Mouse (Mus musculus) heart, adult 8-10 months (tissue): ENCODE measurements around the gene Icam5. TPM values are rescaled to one million over a fixed set of nuclear protein-coding genes. Genes with fewer than 3 reads are reported as not detected.
"Not testable (repeated sequence)": the region's sequence is repeated elsewhere in the genome, so short reads cannot be mapped to it uniquely, and the experiment has no call there.

ENCODE experiments used
- DNase-seq: peaks from one replicate; pipeline ENCODE4 v3.0.0; 2022; ENCODE audit warnings: low spot score
- total RNA-seq, 4 experiments: library from RNA; stranded (reverse); gene quantifications; 2 replicates each; pipeline ENCODE4 v1.2.4; 2022

Icam5 gene
- under 1 TPM in 1 of 4 experiments, not detected in 3; 0.12 TPM for total RNA-seq

DNA sequence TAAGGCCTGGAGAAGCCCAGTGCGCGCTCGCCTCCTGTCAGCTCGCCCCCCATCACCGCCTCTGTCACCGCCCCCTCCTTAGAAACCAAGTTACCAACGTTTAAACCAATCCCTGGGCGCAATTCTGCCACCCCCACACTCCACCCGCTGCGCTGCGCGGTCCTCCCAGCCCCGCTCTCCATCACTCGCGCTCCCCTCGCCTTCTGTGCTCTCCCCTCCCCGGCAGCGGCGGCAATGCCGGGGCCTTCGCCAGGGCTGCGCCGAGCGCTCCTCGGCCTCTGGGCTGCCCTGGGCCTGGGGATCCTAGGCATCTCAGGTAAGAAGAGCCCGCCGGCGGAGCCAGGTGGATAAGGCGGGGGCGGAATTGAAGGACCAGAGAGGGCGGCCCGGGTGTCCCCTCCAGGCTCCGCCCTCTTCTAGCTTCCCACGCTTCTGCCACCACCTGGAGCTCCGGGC lies at the start of gene Icam5:
Gene Icam5 (plus strand): TSS at position 178 of the 456 bp plus-strand sequence.
- DNase-seq: no peak

DNA sequence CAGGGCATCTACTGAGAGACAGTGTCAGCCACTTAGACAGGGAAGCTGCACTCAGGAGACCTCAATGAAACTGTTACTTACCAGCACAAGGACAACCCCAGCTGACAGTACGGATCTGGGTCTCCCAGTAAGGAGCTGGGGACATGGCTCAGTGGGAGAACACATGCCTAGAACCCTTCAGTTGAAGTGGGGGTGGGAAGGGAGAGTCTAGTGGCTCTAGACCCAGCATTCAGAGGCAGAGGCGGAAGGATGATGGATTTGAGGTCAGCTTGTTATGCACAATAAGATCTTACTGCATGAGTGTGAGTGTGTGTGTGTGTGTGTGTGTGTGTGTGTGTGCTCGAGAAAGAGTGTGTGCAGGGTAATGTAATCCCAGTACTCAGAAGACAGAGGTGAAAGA lies 49.7 kb upstream of the Icam5 start:
- no peak for DNase-seq

DNA sequence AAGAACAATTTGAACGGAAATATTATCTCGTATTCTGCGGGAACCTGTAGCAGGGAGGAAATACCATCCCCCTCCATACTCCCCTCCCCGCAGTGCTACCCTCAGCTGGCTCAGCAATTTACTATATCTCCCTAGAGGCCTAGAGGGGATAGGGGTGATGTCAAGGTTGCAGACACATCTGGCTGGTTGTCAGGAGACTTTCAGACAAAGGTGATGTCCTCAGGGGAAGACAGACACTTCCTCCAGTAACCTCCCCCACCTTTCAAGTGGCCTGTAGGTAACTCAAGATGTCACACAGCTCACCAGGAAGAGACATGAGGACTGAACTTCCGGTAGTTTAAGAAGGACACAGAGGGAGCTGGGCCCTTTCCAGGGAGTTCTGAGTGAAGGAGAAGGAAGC lies 48.7 kb upstream of the Icam5 start:
- DNase-seq: no peak

DNA sequence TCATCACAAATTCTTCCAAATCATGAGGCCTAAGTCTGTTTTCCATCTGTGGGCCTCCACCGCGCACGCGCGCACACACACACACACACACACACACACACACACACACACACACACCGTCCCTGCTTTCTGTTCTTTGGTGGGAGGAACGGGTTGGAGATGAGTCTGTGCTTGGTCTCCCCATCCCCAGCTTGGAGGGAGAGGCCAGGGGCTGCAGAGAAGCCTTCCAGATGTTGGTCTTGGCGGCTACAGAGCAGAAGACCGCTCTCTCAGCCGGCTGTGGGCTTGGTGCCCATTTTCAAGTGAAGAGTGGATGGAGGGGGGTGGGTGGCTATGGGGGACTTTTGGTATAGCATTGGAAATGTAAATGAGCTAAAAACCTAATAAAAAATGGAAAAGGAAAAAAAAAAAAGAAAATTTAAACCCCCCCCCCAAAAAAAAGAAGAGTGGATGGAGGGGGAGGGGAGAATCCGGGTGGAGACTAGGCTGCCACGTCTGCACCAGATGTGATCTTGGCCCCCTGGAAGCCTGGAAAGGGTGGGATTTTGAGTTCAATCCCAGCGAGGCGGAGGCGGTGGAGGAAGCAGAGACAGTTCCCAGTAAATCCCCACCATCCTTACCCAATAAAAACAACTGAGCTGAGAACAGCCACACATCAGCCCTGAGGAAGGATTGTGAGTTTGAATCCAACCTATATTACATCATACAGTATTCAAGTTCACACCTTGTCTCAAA lies 44.8 kb upstream of the Icam5 start:
- DNase-seq: no peak

DNA sequence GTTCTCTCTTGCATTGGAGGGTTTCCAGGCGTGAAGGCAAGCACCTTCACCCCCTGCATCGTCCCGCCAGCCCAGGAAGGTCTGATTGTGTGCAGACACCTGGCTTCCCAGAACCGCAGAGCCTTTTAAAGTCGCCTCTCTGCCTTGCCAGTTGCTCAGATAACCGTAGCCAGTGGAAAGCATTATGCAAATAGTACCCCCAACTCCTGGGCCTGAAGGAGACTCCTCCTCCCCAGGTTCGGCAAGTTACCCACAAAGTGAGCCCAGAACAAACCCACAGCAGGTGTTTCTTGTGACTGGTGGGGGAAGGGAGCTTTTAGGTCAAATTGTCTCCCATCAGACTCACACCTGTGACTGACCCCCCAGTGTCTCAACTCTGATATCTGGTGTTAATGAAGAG lies 43.9 kb upstream of the Icam5 start:
- DNase-seq: no peak

DNA sequence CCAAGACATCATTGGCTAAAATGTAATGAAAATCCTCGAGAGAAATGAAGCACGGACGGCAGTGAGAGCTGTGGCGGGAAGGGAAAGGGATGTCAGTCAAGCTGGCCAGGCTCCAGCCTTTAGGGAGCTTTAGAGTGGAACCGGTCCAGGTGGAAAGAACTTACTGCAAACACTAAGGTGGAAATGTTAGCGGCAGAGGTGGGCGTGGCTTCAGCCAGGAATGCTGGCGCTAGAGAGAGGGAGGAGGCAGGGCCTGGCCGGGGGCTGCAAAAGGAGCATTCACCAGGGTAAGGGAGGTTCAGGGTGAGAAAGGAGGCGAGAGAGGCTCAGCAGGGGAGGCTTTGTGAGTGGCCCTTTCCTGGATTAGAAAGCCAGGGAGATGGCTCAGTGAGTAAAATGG lies 41.0 kb upstream of the Icam5 start:
- DNase-seq: no peak

DNA sequence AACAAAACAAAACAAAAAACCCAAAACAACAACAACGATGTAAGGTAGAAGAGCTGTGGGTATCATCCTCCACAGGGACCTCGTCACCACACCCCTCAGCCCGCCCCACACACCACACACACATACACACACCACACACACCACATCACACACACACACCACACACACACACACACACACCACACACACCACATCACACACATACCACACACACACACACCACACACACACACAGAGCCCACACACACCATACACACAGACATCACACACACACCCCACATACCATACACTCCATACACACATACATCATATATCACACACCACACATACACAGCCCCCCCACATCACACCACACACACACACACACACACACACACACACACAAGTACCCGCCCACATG lies 40.3 kb upstream of the Icam5 start:
- no peak for DNase-seq

DNA sequence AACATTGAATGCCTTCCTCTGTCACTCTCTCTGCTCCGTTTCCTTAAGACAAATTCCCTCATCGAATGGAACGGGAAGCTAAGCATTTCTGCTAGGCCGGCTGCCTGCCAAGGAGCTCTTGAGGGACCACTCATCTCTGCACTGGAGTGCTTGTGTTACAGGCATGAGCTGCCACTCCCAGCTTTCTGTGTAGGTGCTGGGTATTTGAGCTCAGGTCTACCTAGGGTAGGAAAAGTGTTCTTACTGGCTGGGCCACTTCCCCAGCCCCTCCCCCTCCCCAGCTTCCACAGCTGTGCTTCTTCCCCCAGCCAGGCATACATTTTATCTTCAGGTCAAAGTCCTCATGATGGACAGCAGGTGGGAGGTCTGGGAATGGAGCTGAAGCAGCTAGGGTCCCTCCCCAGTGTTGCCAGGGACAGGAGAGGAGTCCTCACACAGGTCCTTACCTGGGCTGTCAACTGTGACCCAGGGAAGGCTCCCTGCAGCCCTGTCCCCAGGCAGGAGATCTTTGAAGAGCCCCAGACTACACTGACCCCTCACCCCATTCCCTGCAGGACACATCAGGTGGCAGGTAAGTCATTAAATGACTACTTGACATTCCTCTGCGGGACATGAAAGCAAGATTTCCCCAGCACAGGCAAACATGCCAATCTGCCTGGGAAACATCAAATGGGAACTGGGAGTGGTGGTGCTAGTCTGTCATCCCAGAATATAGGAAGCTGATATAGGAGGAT lies 38.5 kb upstream of the Icam5 start:
- no peak for DNase-seq

DNA sequence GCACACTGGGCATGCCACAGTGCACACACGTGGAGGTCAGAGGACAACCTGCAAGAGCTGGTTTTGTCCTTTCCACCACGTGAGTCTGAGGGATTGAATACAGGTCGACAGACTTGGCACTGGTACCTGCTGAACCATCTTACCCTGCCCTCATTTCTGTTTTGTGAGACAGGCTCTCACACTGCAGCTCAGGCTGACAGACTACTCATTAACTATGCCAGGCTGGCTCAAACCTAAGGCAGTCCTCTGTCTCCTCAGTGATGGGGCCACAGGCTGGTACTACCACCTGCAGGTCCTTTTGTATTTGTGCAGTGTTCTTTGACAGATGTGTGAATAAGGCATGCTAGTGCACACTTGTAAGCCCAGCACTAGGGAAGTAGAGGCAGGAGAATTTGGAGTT lies 36.8 kb upstream of the Icam5 start:
- DNase-seq: no peak

DNA sequence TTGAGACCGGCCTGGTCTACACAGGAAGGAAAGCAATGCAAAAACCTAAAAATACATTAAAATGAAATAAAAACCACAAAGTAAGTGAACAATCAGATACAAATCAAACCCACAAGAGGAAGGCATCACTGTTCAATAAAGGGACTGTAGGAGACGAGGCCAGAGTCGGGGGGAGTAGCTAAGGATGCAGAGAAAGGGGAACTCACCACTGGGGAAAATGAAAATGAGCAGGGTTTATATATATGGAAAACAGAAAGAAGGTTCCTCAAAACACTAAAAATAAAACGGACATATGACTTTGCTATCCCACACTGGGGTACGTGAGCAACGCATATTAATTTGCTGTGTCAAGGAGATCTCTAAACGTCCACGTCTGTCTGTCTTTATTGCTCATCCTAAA lies 34.8 kb upstream of the Icam5 start:
- no peak for DNase-seq

DNA sequence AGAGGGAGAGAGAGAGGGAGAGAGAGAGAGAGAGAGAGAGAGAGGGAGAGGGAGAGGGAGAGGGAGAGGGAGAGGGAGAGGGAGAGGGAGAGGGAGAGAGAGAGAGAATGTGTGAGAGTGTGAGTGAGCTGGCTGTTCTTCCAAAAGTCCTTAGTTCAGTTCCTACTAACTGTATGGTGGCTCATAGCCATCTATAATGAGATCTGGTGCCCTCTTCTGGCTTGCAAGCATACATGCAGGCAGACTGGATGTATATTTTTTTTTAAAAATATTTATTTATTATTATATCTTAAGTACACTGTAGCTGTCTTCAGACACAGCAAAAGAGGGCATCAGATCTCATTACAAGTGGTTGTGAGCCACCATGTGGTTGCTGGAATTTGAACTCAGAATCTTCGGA lies 33.5 kb upstream of the Icam5 start:
- not testable (repeated sequence) for DNase-seq

DNA sequence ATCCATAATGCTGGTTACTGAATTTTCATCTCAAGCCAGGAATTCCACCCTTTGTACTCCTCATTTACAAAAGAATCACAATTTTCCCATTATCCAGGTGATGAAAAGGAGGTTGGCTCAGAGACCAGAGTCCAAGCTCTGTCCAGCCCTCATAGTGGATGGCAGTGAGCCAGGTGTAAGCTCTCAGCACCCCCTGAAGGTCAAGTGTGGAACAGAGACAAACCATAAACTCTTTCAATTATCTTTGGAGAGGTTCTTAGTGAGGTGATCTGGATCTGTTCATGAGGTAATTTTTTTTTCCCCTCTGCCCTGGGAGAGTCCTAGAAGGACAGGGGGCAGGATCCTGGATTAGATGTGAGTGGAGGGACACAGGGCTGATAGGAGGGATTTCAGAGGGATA lies 31.1 kb upstream of the Icam5 start:
- no peak for DNase-seq

DNA sequence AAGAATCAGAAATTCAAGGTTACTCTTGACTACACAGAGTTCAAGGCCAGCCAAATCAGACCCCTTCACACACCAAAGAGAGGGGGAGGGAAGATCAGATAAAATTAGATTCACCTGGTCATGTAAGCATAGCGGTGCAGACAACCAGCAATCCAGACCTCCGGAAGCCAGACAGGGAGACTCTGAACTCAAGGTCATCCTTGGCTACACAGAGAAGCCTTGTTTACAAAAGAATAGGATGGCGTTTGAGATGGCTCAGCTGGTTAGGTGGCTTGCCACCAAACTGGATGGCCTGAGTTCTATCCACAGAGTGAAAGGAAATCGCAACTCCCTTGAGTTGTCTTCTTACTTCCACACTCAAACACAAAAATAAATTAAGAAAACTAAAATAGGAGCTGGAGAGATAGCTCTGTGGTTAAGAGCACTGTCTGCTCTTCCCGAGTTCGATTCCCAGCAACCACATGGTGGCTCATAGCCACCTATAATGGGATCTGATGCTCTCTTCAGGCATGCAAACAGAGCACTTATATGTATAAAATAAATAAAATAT lies 30.1 kb upstream of the Icam5 start:
- no peak for DNase-seq

DNA sequence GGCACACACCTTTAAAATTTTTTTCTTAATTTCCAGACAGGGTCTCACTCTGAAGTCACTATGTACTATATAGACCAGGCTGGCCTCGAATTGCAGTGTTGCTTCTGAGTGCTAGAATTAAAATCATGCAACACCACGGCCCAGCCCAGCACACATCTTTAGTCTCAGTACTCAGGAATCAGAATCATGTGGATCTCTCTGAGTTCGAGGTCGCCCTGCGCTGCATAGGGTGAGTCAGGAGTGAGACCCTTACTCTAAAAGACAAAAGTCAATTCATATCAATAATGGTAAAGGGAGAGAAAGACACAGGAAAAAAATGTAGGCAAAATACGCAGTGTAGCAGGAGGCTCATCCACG lies 29.6 kb upstream of the Icam5 start:
- no peak for DNase-seq

DNA sequence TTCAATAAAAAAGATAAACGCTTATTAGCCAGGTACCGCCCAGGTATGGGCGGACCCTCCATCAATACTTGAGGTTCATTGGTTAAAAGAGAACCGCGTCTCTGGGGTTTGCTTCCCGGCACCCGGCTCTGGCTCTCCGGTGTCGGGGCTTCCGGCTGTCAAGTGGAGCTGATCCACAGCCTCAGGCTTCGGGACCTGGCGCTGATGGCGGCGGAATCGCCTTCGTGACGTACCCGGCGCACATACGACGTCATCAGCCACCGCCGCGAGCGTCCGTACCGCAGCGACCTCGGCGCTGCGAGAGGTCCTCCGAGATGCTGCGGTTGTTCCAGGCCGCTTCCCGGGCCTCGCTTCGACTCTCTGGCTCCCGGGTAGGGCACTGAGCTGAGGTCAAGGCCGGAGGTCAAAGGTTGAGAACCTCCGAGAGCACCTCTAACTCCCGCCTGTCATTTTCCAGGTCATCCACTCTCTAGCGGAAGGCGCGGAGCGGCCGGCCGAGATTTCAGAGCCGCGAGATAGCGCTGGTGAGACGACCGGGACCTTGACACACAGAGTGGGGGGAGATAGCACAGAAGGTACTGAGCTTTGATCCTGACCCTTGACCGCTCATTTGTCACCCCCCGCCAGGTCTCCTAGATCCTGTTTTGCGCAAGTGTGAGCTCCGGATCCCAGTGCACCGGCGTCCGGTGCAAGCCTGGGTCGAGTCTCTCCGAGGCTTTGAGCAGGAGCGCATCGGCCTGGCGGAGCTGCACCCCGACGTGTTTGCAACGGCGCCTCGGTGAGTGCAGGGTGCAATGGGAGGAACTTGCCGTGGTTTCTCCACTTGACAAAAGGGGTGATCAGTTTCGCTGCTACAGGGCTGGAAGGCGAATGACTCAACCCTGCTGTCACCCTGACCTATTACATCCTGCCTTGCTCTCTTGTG lies 29.0 kb upstream of the Icam5 start, which contains the start of gene Mrpl4:
Gene Mrpl4 (plus strand): TSS at position 112 of the 925 bp plus-strand sequence.
- DNase-seq: peak; percentile 79

DNA sequence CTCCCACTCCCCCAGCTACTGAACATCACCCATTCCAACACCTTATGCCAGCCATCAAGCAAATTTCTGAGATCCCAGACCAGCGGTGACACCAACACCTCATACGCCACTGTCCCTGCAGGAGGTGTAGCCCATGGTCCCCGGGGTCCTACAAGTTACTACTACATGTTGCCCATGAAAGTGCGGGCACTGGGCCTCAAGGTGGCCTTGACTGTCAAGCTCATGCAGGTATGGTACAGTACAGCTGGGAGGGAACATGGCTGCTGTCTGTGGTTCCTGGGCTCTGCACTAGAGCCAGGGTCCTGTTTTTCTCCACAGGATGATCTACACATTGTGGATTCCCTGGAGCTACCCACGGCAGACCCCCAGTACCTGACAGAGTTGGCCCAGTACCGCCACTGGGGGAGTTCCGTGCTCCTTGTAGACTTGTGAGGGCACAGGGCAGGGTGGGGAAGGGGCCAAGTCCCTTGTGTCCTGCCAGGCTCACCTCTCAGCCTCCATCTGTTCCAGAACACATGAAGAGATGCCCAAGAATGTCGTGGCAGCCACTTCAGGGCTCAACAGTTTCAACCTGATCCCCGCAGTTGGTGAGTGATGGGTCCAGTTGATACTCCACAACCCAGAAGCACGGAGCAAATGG lies 24.4 kb upstream of the Icam5 start:
- DNase-seq: no peak

DNA sequence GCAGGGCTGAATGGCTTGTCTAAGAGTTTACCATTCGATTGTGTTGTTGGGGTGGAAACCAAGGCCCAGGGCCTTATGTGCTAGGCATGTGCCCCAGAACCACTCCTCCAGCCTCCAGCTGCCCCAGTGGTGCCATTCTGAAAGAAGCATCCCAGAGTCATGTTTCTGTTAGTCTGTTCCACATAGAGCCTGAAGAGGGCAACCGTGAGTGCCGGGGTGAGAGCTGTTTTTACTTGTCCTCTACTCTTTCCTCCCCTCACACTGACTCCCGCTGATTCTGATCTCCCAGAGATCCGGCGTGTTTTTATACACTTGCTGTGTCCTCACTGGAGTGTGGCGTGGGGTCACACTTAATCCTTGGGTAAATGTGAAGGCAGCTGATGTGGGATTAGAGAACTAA lies 23.9 kb upstream of the Icam5 start:
- DNase-seq: no peak

DNA sequence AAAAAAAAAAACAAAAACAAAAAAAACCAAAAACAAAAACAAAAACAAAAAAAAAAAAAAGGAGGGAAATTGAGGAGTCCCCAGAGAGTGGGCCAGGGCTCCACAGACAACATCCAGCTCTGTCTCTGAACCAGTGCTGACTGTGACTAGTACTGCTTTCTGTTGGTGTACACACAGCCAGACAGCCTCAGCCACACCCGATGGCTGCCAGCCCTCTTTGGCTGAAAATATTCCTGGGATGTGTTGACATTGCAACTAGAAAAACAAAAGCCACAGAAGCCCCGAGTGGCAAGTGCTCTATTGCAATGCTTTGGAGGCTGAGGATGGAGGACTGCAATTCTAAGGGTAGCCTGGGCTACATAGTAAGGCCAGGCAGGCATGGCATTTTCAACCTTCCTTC lies 21.5 kb upstream of the Icam5 start:
- no peak for DNase-seq

DNA sequence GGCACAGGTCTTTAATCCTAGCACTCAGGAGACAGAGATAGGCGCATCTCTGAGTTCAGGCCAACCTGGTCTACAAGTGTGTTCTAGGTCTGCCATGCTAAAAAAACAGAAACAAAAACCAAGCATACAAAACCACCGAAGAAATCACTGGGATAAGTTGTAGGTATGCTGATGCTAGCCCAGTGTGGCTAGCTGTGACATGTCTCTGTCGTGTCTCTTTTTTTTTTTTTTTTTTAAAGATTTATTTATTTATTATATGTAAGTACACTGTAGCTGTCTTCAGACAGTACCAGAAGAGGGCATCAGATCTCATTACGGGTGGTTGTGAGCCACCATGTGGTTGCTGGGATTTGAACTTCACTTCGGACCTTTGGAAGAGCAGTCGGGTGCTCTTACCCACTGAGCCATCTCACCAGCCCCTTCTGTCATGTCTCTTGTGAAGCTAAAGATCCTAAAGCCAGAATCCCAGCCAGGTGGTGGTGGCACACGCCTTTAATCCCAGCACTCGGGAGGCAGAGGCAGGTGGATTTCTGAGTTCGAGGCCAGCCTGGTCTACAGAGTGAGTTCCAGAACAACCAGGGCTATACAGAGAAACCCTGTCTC lies 20.8 kb upstream of the Icam5 start:
- DNase-seq: not testable (repeated sequence)

DNA sequence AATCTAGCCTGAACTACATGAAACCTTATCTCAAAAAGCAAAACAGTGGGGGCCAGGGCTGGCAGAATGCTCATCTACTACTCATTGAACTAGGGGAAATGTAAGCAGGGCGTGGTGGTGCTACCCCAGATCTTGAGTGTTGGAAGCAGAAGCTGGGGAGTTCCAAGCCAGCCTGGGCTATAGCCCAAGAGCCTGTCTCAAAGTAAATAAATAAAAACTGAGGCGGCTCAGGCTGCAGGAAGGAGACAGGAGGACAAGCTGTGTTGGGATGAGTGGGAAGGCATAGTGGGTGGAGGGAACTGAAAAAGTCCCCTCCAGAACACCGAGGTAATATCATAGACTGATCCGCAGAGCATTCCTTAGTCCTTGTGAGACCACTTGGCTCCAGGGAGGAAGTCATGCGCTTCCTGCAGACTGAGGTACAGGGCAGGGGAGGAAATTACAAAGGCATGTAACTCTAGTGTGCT lies 20.0 kb upstream of the Icam5 start:
- DNase-seq: peak; percentile 48

DNA sequence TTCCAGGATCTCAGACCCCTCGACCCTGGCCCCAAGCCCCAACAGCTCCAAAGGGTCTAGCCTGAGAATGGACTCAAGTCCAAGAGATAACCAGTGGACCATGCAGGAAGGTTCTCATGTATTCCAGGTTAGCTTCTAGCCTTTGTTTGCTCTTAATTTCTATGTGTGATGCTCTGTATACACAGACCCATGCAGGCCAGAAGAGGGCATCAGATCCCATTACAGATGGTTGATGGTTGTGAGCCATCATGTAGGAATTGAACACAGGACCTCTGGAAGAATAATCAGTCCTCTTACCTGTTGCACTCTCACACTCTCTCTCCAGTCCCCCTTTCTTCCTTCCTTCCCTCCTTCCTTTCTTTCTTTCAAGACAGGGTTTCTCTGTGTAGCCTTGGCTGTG lies 19.5 kb upstream of the Icam5 start:
- DNase-seq: no peak
